Mouse (Mus musculus) adrenal gland (tissue): ENCODE measurements around the gene Iscu.

Experiments used
- intact Hi-C: fragments of 180-260 bp; cut with DNase I; formaldehyde crosslinking; loops from one replicate; pipeline ENCODE4 v1.15.1; 2025
- long read RNA-seq, 2 experiments: library from polyadenylated mRNA; unstranded; transcript quantifications; one replicate each; pipeline ENCODE4 v2.0.0; 2020; ENCODE audit warnings: borderline replicate concordance in 1 of 2; ENCODE audit not compliant: insufficient replicate concordance in 1 of 2

The Iscu gene
- long read RNA-seq, experiment 1, transcript Iscu-203 (5 exons, 1,116 nt) = minor isoform, 34 of 1,475 reads
- long read RNA-seq, experiment 1, transcript Iscu-205 (5 exons, 489 nt) = minor isoform, 23 of 1,475 reads
- long read RNA-seq, experiment 1, transcript Iscu-202 (4 exons, 1,395 nt) = minor isoform, 6 of 1,475 reads
- long read RNA-seq, experiment 1, transcript Iscu-201 (5 exons, 957 nt) = major isoform, 1,379 of 1,475 reads
- long read RNA-seq, experiment 1, partial matches to known transcripts = 13 of 1,475 reads
- long read RNA-seq, experiment 1, other reads (novel, unspliced or antisense) = 18 of 1,475 reads
- long read RNA-seq, experiment 2, transcript Iscu-203 (5 exons, 1,116 nt) = minor isoform, 19 of 914 reads
- long read RNA-seq, experiment 2, transcript Iscu-205 (5 exons, 489 nt) = minor isoform, 17 of 914 reads
- long read RNA-seq, experiment 2, transcript Iscu-201 (5 exons, 957 nt) = major isoform, 844 of 914 reads
- long read RNA-seq, experiment 2, partial matches to known transcripts = 17 of 914 reads
- long read RNA-seq, experiment 2, other reads (novel, unspliced or antisense) = 15 of 914 reads

- intact Hi-C loops = no loop called here
Observed at GRCm38 (mm10) chr5:113772450-113772895, at the start of gene Iscu, which contains the start of gene Sart3. TSS of gene Iscu (plus strand) at chr5:113772748. TSS of gene Sart3 (minus strand) at chr5:113772510.

GRCm38 (mm10) chr5:113723567-113724237, 48.8 kb upstream of the Iscu start:
- intact Hi-C loops = loop anchor here (2.0 to 5.0 kb wide), 3 partner anchors 136 to 357 kb away; no protein-coding TSS in a partner anchor

DNA sequence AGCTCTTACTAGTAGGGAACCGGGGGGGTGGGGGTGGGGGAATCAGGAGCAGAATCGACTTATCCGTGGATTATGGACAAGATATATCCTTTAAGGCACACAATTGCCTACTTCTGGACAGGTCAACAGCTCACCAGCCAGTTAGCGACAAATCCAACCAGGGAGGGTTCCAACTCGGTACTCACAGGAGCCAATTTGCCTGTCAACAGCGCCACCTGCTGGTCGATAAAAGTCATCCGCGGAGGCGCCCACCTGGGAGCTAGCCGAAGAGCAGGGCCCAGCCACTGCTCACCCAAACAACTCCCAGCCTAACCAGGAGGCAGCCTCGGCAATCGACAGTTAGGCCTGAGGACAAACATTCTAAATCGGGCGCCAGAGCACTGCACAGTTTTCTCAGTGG, 48.1 kb upstream of the Iscu start, which contains the start of gene 1700069L16Rik:
TSS of gene 1700069L16Rik (minus strand) at position 327 of the 400 bp plus-strand sequence.
- intact Hi-C loops = loop anchor here (2.0 to 5.0 kb wide), 3 partner anchors 137 to 358 kb away; no protein-coding TSS in a partner anchor

- intact Hi-C loops = loop anchor here (2.0 kb wide), 2 partner anchors 255 to 359 kb away; no protein-coding TSS in a partner anchor
Observed at GRCm38 (mm10) chr5:113725417-113725816, 47.1 kb upstream of the Iscu start.

GRCm38 (mm10) chr5:113726618-113727017, 45.9 kb upstream of the Iscu start:
- intact Hi-C loops = no loop called here

DNA sequence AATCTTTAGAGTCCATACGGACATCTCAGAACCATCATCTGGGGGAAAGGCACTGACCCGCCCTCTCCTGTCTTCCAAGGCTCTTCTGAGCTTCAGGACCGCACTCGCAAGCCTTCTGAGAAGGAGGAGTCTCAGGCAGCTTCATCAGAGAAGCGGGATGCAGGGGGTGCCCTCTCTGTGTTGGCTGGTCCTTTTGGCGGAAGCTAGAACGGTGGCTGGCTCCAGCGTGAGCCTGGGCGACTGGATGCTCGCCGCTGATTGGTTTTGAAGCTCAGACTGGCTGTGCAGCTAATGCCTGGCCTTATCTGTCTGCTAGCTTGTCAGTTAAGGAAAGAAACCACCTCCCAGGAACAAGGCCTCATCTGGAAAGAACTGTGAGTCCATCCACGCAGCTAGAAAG, 45.3 kb upstream of the Iscu start:
- intact Hi-C loops = no loop called here

DNA sequence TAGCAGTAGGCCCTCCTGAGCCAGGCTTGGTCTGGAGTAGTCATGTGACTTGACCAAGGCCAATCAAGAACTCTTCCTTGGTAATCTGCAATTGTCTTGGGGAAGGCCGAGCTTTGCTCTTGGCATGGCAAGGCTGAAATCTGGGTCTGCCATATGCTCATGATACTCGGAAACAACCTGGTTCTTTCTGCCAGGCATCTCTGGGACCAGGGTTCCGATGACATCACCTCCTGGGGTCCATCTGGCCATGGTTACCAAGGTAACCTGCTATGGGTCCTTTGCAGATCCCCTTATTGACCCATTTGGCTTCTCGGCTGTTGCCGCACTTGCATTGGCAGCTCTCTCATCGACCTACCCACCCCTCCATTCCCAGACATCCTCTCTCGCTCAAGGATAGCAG, 44.5 kb upstream of the Iscu start:
- intact Hi-C loops = no loop called here

GRCm38 (mm10) chr5:113728691-113729090, 43.9 kb upstream of the Iscu start:
- intact Hi-C loops = no loop called here

- intact Hi-C loops = loop anchor here (10.0 kb wide), 1 partner anchor 84 kb away; no protein-coding TSS in a partner anchor
Observed at GRCm38 (mm10) chr5:113730641-113731121, 41.9 kb upstream of the Iscu start.

GRCm38 (mm10) chr5:113731174-113731573, 41.4 kb upstream of the Iscu start:
- intact Hi-C loops = loop anchor here (10.0 kb wide), 1 partner anchor 84 kb away; no protein-coding TSS in a partner anchor

DNA sequence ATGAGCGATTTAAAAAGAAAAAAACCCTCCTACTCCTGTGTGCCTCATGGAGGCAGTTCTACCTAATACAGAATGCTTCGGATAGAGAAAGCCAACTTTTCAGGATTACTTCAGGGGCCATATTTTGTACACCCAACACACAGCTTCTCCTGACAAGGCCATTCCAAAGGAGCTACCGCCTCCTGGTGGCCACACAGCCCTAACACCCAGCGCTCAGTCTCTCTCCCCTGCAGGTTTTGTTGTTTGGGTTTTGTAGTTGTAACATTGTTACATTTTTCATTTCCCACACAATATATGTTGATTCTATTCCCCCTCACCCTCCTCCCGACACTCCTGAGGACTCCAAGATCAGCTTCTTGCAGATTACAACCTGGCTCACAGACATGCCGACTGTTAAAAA, 40.4 kb upstream of the Iscu start:
- intact Hi-C loops = loop anchor here (10.0 kb wide), 1 partner anchor 83 kb away; no protein-coding TSS in a partner anchor

- intact Hi-C loops = loop anchor here (10.0 kb wide), 1 partner anchor 80 kb away; no protein-coding TSS in a partner anchor
Observed at GRCm38 (mm10) chr5:113734376-113734775, 38.2 kb upstream of the Iscu start.

- intact Hi-C loops = loop anchor here (10.0 kb wide), 1 partner anchor 80 kb away; no protein-coding TSS in a partner anchor
Observed at GRCm38 (mm10) chr5:113735023-113735344, 37.6 kb upstream of the Iscu start.

DNA sequence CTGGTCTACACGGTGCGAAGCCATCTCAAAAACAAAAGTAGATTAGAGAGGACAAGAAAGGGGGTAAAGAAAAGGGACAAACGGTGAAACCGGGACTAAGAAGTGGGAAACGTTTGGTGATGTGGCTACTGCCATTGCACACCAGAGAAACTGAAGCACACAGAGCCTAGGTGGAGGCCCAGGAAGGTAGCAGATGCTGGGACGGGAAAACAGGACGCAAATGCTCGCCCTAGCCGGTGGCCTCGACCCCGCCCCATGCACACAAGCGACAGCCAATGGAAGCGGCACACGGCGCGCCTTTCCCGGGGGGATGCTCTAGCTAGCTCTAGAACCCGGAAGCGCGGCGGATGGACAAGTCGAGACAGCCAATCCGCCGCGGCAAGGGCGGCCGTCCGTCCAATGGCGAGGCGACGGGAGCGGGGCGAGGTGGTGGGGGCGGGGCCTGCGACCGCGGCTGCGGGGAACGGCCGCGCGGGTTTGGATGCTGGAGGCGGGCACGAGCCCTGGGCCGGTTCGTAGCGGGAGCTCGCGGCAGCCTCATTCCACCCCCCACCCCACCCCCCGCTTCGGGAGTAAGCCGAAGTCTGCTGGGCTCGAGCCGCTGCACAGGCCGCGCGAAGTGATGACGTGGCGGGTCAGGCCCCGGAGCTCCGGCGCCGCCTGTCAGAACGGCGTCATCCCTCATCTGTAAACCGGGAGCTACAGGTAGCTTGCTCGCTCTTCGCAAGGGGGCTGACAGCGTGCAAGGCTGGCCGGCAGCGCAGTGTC, 37.0 kb upstream of the Iscu start, which contains the start of gene Ficd:
TSS of gene Ficd (plus strand) at position 459 of the 768 bp plus-strand sequence.
- intact Hi-C loops = loop anchor here (2.0 to 10.0 kb wide), 2 partner anchors 35 to 79 kb away; no protein-coding TSS in a partner anchor

DNA sequence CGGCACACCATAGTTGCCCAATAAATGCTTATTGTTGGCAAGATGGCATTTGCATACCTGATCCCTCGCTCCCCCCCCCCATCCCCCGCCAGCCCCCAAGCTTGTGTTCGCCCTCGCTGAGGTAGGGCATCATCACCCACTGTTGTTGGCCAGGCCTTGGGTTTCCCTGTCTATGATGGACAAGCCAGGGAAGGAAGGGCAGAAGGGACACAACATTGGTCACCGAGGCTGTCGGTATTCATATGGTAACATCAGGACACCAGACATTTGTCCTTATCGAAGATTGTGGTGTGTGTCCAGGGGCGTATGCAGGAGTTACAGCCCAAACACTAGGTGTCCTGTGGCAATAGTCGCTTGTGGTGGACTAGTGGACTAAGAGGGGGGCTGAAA, 36.4 kb upstream of the Iscu start:
- intact Hi-C loops = loop anchor here (2.0 to 10.0 kb wide), 2 partner anchors 35 to 79 kb away; no protein-coding TSS in a partner anchor

DNA sequence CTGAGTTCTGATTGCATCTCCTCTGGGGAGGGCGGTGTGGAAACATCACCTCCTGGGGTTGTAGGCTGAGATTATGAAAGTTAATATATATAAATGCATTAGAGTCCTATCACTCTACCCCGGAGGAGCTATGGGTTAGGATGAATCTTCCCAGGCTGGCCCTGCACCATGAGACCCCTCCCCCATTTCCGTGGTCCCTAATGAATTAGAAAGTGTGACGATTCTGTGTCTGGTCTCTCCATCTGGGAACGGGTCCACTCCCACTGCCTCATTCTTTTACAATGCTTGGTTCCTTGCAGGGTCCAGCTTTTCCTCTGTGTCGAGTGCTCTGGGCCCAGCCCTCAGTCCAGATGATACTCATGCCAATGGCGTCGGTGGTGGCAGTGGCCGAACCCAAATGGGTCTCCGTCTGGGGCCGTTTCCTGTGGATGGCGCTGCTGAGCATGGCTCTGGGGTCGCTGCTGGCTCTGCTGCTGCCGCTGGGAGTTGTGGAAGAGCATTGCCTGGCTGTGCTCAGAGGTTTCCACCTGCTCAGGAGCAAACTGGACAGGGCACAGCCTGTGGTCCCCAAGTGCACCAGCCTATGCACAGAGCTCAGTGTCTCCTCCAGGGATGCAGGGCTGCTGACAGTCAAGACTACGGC, 35.9 kb upstream of the Iscu start:
- intact Hi-C loops = loop anchor here (2.0 to 10.0 kb wide), 2 partner anchors 34 to 78 kb away; no protein-coding TSS in a partner anchor

DNA sequence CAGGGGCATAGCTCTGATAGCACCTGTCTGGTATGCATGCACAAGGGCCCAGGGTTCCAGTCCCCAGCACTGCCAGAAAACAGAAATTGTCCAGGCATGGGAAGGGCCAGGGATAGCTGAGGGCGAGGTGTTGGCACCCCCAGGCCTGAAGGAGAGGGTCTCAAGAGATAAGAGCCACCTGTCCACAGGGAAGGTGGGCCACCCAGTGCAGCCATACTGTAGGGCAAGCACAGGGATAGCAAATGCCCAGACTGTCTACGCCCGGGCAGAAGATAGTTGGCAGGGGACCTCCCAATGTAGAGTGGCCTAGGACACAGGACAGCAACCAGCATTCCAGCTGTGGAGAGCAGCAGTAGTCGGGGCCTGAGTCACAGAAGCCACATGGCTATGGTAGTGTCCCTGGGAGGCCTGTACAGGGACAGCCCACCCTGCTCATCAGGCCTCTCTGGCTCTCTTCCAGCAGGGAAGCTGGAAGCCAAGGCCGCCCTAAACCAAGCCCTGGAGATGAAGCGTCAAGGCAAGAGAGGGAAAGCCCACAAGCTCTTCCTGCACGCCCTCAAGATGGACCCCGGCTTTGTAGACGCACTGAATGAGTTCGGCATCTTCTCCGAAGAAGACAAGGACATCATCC, 34.8 kb upstream of the Iscu start:
- intact Hi-C loops = loop anchor here (2.0 to 10.0 kb wide), 2 partner anchors 33 to 77 kb away; no protein-coding TSS in a partner anchor

- intact Hi-C loops = no loop called here
Observed at GRCm38 (mm10) chr5:113747629-113748028, 24.9 kb upstream of the Iscu start.
